Mouse (Mus musculus): Measurements from ENCODE around the gene Glt1d1. TPM values are rescaled to one million over a fixed set of nuclear protein-coding genes. Genes with fewer than 3 reads are reported as not detected.

The Glt1d1 gene
- polyA plus RNA-seq, 1 experiment: 2.5 TPM

DNA sequence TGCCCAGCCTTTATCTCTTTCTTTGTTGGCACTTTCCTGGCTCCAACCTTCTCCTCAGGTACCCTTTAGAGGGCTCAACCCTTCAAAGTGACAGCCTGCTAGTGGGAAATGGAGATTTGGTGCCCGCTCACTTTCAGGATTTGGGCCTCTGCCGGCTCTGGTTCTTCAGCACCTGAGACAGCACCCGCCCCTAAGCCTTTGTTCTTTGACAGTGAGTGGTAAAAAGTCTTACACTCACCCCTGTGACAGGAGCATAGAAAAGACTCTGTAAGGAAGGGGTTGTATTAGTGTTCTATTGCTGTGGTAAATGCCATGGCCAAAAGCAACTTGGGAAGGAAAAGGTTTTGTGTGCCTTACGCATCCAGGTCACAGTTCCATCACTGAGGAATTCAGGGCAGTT lies 63.8 kb downstream of the Glt1d1 start:
- Histone ChIP-seq H3K4me3 (ENCODE audit: insufficient read depth, low read depth, low read length) (no peak overlapping the region), H3K36me3 (ENCODE audit: control insufficient read depth, insufficient read depth, low read length) (no peaks in the 10 kb centered on the region)
- TF ChIP-seq CTCF (conservative IDR thresholded peaks at IDR 0.05; ENCODE audit: insufficient read depth, insufficient read length, low read depth, low read length) (no peak), POLR2A (IDR thresholded peaks at IDR 0.05; ENCODE audit: low read depth, low read length) (no peak)

DNA sequence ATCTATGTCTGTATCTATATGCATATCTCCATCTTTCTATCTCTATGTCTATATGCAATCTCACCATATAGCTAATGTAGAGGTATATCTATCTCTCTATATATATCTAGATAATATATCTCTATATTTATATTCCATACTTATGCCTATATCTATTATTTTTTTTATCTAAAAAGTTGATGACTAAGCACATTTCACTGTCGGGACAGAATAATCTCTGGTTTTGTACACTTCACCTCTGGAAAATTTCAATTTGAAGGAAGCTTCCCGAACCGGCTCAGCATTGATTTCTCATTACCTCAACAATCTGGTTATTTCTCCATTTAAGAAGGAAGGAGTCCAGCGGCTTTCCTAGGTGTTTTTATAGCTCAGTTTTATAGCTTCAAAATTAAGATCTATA lies 64.5 kb downstream of the Glt1d1 start:
- Histone ChIP-seq H3K36me3 (ENCODE audit: control insufficient read depth, insufficient read depth, low read length) (no peaks in the 10 kb centered on the region), H3K4me1 (ENCODE audit: control insufficient read depth, insufficient read depth, low read length) (no peaks in the 10 kb centered on the region), H3K27me3 (replicated peaks; ENCODE audit: control insufficient read depth, insufficient read depth, low read length) (no peaks in the 10 kb centered on the region), H3K4me3 (ENCODE audit: insufficient read depth, low read depth, low read length) (no peak overlapping the region), H3K27ac (ENCODE audit: insufficient read depth, low read depth, low read length) (no peak overlapping the region)
- WGBS: 93% methylated on average over 4 of the region's 4 CpGs
- no peak for DNase-seq
- TF ChIP-seq CTCF (conservative IDR thresholded peaks at IDR 0.05; ENCODE audit: insufficient read depth, insufficient read length, low read depth, low read length) (no peak), POLR2A (IDR thresholded peaks at IDR 0.05; ENCODE audit: low read depth, low read length) (no peak)

More for the DNA sequence above, 63.8 kb downstream of the Glt1d1 start:
- Histone ChIP-seq H3K4me1 (ENCODE audit: control insufficient read depth, insufficient read depth, low read length) (no peaks in the 10 kb centered on the region), H3K27me3 (replicated peaks; ENCODE audit: control insufficient read depth, insufficient read depth, low read length) (no peaks in the 10 kb centered on the region), H3K27ac (ENCODE audit: insufficient read depth, low read depth, low read length) (no peak overlapping the region)
- DNase-seq: no peak
- 58% methylated on average over 4 of the region's 4 CpGs for whole genome bisulfite sequencing

- Histone ChIP-seq H3K4me3 (ENCODE audit: insufficient read depth, low read depth, low read length) (no peak overlapping the region), H3K27me3 (replicated peaks; ENCODE audit: control insufficient read depth, insufficient read depth, low read length) (no peaks in the 10 kb centered on the region), H3K4me1 (ENCODE audit: control insufficient read depth, insufficient read depth, low read length) (no peaks in the 10 kb centered on the region), H3K36me3 (ENCODE audit: control insufficient read depth, insufficient read depth, low read length) (no peaks in the 10 kb centered on the region), H3K27ac (ENCODE audit: insufficient read depth, low read depth, low read length) (no peak overlapping the region)
- DNase-seq: no peak
- no peak for TF ChIP-seq CTCF (conservative IDR thresholded peaks at IDR 0.05; ENCODE audit: insufficient read depth, insufficient read length, low read depth, low read length)
- TF ChIP-seq POLR2A (IDR thresholded peaks at IDR 0.05; ENCODE audit: low read depth, low read length): no peak
- WGBS: 56% methylated on average over 2 of the region's 2 CpGs
Measured at GRCm38 (mm10) chr5:127698525-127698924, 66.5 kb downstream of the Glt1d1 start.

- no peak for DNase-seq
- Histone ChIP-seq H3K4me1 (ENCODE audit: control insufficient read depth, insufficient read depth, low read length) (no peaks in the 10 kb centered on the region), H3K36me3 (ENCODE audit: control insufficient read depth, insufficient read depth, low read length) (no peaks in the 10 kb centered on the region), H3K27me3 (replicated peaks; ENCODE audit: control insufficient read depth, insufficient read depth, low read length) (no peaks in the 10 kb centered on the region), H3K27ac (ENCODE audit: insufficient read depth, low read depth, low read length) (no peak overlapping the region), H3K4me3 (ENCODE audit: insufficient read depth, low read depth, low read length) (no peak overlapping the region)
- no peak for TF ChIP-seq POLR2A (IDR thresholded peaks at IDR 0.05; ENCODE audit: low read depth, low read length)
- TF ChIP-seq CTCF (conservative IDR thresholded peaks at IDR 0.05; ENCODE audit: insufficient read depth, insufficient read length, low read depth, low read length): no peak
- WGBS: 87% methylated on average over 5 of the region's 5 CpGs
Measured at GRCm38 (mm10) chr5:127699679-127700078, 67.6 kb downstream of the Glt1d1 start.

- TF ChIP-seq CTCF (conservative IDR thresholded peaks at IDR 0.05; ENCODE audit: insufficient read depth, insufficient read length, low read depth, low read length) (no peak), POLR2A (IDR thresholded peaks at IDR 0.05; ENCODE audit: low read depth, low read length) (no peak)
- WGBS: 69% methylated on average over 6 of the region's 6 CpGs
- H3K27me3 ChIP-seq (replicated peaks; ENCODE audit: control insufficient read depth, insufficient read depth, low read length): no peaks in the 10 kb centered on the region
Measured at GRCm38 (mm10) chr5:127700156-127700555, 68.1 kb downstream of the Glt1d1 start.

GRCm38 (mm10) chr5:127703609-127704180 lies 71.6 kb downstream of the Glt1d1 start:
- no peak for DNase-seq
- Histone ChIP-seq H3K4me1 (ENCODE audit: control insufficient read depth, insufficient read depth, low read length) (no peaks in the 10 kb centered on the region), H3K4me3 (ENCODE audit: insufficient read depth, low read depth, low read length) (no peak overlapping the region), H3K27me3 (replicated peaks; ENCODE audit: control insufficient read depth, insufficient read depth, low read length) (no peaks in the 10 kb centered on the region), H3K27ac (ENCODE audit: insufficient read depth, low read depth, low read length) (no peak overlapping the region), H3K36me3 (ENCODE audit: control insufficient read depth, insufficient read depth, low read length) (no peaks in the 10 kb centered on the region)
- 67% methylated on average over 9 of the region's 9 CpGs for WGBS
- TF ChIP-seq POLR2A (IDR thresholded peaks at IDR 0.05; ENCODE audit: low read depth, low read length) (no peak), CTCF (conservative IDR thresholded peaks at IDR 0.05; ENCODE audit: insufficient read depth, insufficient read length, low read depth, low read length) (no peak)

More at GRCm38 (mm10) chr5:127700156-127700555, 68.1 kb downstream of the Glt1d1 start:
- DNase-seq: no peak
- H3K4me3 ChIP-seq (ENCODE audit: insufficient read depth, low read depth, low read length): no peak overlapping the region
- no peaks in the 10 kb centered on the region for H3K36me3 ChIP-seq (ENCODE audit: control insufficient read depth, insufficient read depth, low read length)
- no peak overlapping the region for H3K27ac ChIP-seq (ENCODE audit: insufficient read depth, low read depth, low read length)
- H3K4me1 ChIP-seq (ENCODE audit: control insufficient read depth, insufficient read depth, low read length): no peaks in the 10 kb centered on the region

DNA sequence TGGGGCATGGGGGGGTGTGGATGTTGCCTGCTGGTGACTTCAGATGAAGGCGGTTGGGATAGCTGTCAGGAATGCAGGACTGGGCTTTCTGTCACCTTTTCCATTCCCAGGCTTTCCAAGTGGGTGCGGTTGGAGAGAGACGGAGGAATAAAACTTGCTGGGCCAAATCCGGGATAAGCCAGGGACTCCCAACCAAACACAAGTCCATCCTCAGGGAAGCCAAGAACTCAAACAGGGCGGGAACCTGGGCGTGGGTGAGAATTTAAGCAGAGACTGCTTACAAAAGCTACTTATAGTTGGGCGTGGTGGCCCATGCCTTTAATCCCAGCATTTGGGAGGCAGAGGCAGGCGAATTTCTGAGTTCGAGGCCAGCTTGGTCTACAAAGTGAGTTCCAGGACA lies 73.2 kb downstream of the Glt1d1 start:
- WGBS: 93% methylated on average over 9 of the region's 9 CpGs
- no peak for DNase-seq
- Histone ChIP-seq H3K27ac (ENCODE audit: insufficient read depth, low read depth, low read length) (no peak overlapping the region), H3K4me3 (ENCODE audit: insufficient read depth, low read depth, low read length) (no peak overlapping the region), H3K4me1 (ENCODE audit: control insufficient read depth, insufficient read depth, low read length) (no peaks in the 10 kb centered on the region), H3K27me3 (replicated peaks; ENCODE audit: control insufficient read depth, insufficient read depth, low read length) (no peaks in the 10 kb centered on the region), H3K36me3 (ENCODE audit: control insufficient read depth, insufficient read depth, low read length) (no peaks in the 10 kb centered on the region)
- no peak for TF ChIP-seq CTCF (conservative IDR thresholded peaks at IDR 0.05; ENCODE audit: insufficient read depth, insufficient read length, low read depth, low read length)
- TF ChIP-seq POLR2A (IDR thresholded peaks at IDR 0.05; ENCODE audit: low read depth, low read length): no peak

Data from kidney, adult 2 months (tissue).